Mouse (Mus musculus): ENCODE measurements around the gene Scn5a. TPM values are rescaled to one million over a fixed set of nuclear protein-coding genes. Genes with fewer than 3 reads are reported as not detected.

The Scn5a gene
- polyA plus RNA-seq (2015; fragmentation: Nextera tagmentation; extraction: Ambion mirVana): 0.24 and 0.36 TPM in 2 replicates

GRCm38 (mm10) chr9:119578636-119579438 is at the start of gene Scn5a:
Gene Scn5a, minus strand, starts transcription at chr9:119579016.
- Histone ChIP-seq H3K9me3 (ENCODE audit: control insufficient read depth, low read length) (no peaks in the 10 kb centered on the region), H3K4me1 (ENCODE audit: control insufficient read depth, insufficient read depth, low read depth, low read length) (peaks cover 11% of the 10 kb centered on the region), H3K27ac (ENCODE audit: low read depth, low read length) (no peak within 1 kb of the TSS), H3K36me3 (ENCODE audit: control insufficient read depth, insufficient read depth, low read length) (no peaks in the 10 kb centered on the region), H3K4me2 (ENCODE audit: low read length) (peak within 1 kb of the TSS; percentile 93), H3K9ac (ENCODE audit: low read depth, low read length) (peak within 1 kb of the TSS; percentile 66), H3K27me3 (replicated peaks; ENCODE audit: control insufficient read depth, insufficient read depth, low read length) (peaks cover 77% of the 10 kb centered on the region), H3K4me3 (ENCODE audit: low read length) (peak within 1 kb of the TSS; percentile 57)
- ATAC-seq: no peak
- under 1% methylated on average over 21 of the region's 99 CpGs for WGBS

- 76% methylated on average over 6 of the region's 6 CpGs for WGBS
- Histone ChIP-seq H3K4me3 (ENCODE audit: low read length) (no peak overlapping the region), H3K36me3 (ENCODE audit: control insufficient read depth, insufficient read depth, low read length) (no peaks in the 10 kb centered on the region), H3K9me3 (ENCODE audit: control insufficient read depth, low read length) (peaks cover 3% of the 10 kb centered on the region; the same call in 1 of the 2 replicates), H3K4me1 (ENCODE audit: control insufficient read depth, insufficient read depth, low read depth, low read length) (no peaks in the 10 kb centered on the region; the same call in none of the 2 replicates), H3K4me2 (ENCODE audit: low read length) (no peak overlapping the region), H3K27me3 (replicated peaks; ENCODE audit: control insufficient read depth, insufficient read depth, low read length) (no peaks in the 10 kb centered on the region), H3K9ac (ENCODE audit: low read depth, low read length) (no peak overlapping the region), H3K27ac (ENCODE audit: low read depth, low read length) (no peak overlapping the region)
- no peak for ATAC-seq
These were observed 48.4 kb upstream of the Scn5a start for GRCm38 (mm10) chr9:119627227-119627626.

GRCm38 (mm10) chr9:119624151-119624550 is 45.3 kb upstream of the Scn5a start:
- no peak overlapping the region for H3K9ac ChIP-seq (ENCODE audit: low read depth, low read length)
- 88% methylated on average over 4 of the region's 4 CpGs for WGBS
- no peak for ATAC-seq
- H3K4me3 ChIP-seq (ENCODE audit: low read length): no peak overlapping the region
- H3K36me3 ChIP-seq (ENCODE audit: control insufficient read depth, insufficient read depth, low read length): no peaks in the 10 kb centered on the region
- no peak overlapping the region for H3K27ac ChIP-seq (ENCODE audit: low read depth, low read length)
- H3K9me3 ChIP-seq (ENCODE audit: control insufficient read depth, low read length): peaks cover 3% of the 10 kb centered on the region; the same call in 1 of the 2 replicates
- no peaks in the 10 kb centered on the region; the same call in 1 of the 2 replicates for H3K4me1 ChIP-seq (ENCODE audit: control insufficient read depth, insufficient read depth, low read depth, low read length)
- no peak overlapping the region for H3K4me2 ChIP-seq (ENCODE audit: low read length)
- no peaks in the 10 kb centered on the region for H3K27me3 ChIP-seq (replicated peaks; ENCODE audit: control insufficient read depth, insufficient read depth, low read length)

- H3K27me3 ChIP-seq (replicated peaks; ENCODE audit: control insufficient read depth, insufficient read depth, low read length): no peaks in the 10 kb centered on the region
- H3K9ac ChIP-seq (ENCODE audit: low read depth, low read length): no peak overlapping the region
- H3K36me3 ChIP-seq (ENCODE audit: control insufficient read depth, insufficient read depth, low read length): no peaks in the 10 kb centered on the region
- WGBS: 82% methylated on average over 6 of the region's 6 CpGs
- no peak overlapping the region for H3K4me2 ChIP-seq (ENCODE audit: low read length)
- no peak for ATAC-seq
- no peak overlapping the region for H3K4me3 ChIP-seq (ENCODE audit: low read length)
- no peak overlapping the region for H3K27ac ChIP-seq (ENCODE audit: low read depth, low read length)
- H3K9me3 ChIP-seq (ENCODE audit: control insufficient read depth, low read length): no peaks in the 10 kb centered on the region
- H3K4me1 ChIP-seq (ENCODE audit: control insufficient read depth, insufficient read depth, low read depth, low read length): no peaks in the 10 kb centered on the region
These were observed 36.0 kb upstream of the Scn5a start for GRCm38 (mm10) chr9:119614798-119615197.

- Histone ChIP-seq H3K27me3 (replicated peaks; ENCODE audit: control insufficient read depth, insufficient read depth, low read length) (no peaks in the 10 kb centered on the region), H3K9ac (ENCODE audit: low read depth, low read length) (no peak overlapping the region)
These were observed 31.8 kb upstream of the Scn5a start for GRCm38 (mm10) chr9:119610563-119611166.

GRCm38 (mm10) chr9:119606906-119607305 is 28.1 kb upstream of the Scn5a start:
- no peaks in the 10 kb centered on the region for H3K36me3 ChIP-seq (ENCODE audit: control insufficient read depth, insufficient read depth, low read length)
- H3K9ac ChIP-seq (ENCODE audit: low read depth, low read length): no peak overlapping the region
- H3K4me1 ChIP-seq (ENCODE audit: control insufficient read depth, insufficient read depth, low read depth, low read length): no peaks in the 10 kb centered on the region
- no peak for ATAC-seq
- H3K27ac ChIP-seq (ENCODE audit: low read depth, low read length): no peak overlapping the region
- WGBS: 95% methylated on average over 5 of the region's 5 CpGs
- no peaks in the 10 kb centered on the region for H3K27me3 ChIP-seq (replicated peaks; ENCODE audit: control insufficient read depth, insufficient read depth, low read length)
- H3K4me2 ChIP-seq (ENCODE audit: low read length): no peak overlapping the region
- no peak overlapping the region for H3K4me3 ChIP-seq (ENCODE audit: low read length)
- no peaks in the 10 kb centered on the region for H3K9me3 ChIP-seq (ENCODE audit: control insufficient read depth, low read length)

More at GRCm38 (mm10) chr9:119610563-119611166, 31.8 kb upstream of the Scn5a start:
- H3K27ac ChIP-seq (ENCODE audit: low read depth, low read length): no peak overlapping the region
- no peak for ATAC-seq
- H3K4me1 ChIP-seq (ENCODE audit: control insufficient read depth, insufficient read depth, low read depth, low read length): no peaks in the 10 kb centered on the region
- no peaks in the 10 kb centered on the region for H3K36me3 ChIP-seq (ENCODE audit: control insufficient read depth, insufficient read depth, low read length)
- 88% methylated on average over 7 of the region's 7 CpGs for WGBS
- H3K4me2 ChIP-seq (ENCODE audit: low read length): no peak overlapping the region
- H3K4me3 ChIP-seq (ENCODE audit: low read length): no peak overlapping the region
- no peaks in the 10 kb centered on the region for H3K9me3 ChIP-seq (ENCODE audit: control insufficient read depth, low read length)

- H3K4me2 ChIP-seq (ENCODE audit: low read length): no peak overlapping the region
- H3K4me3 ChIP-seq (ENCODE audit: low read length): no peak overlapping the region
- no peaks in the 10 kb centered on the region for H3K9me3 ChIP-seq (ENCODE audit: control insufficient read depth, low read length)
- no peak for ATAC-seq
- 82% methylated on average over 8 of the region's 8 CpGs for WGBS
- no peak overlapping the region for H3K27ac ChIP-seq (ENCODE audit: low read depth, low read length)
- no peaks in the 10 kb centered on the region for H3K27me3 ChIP-seq (replicated peaks; ENCODE audit: control insufficient read depth, insufficient read depth, low read length)
- H3K4me1 ChIP-seq (ENCODE audit: control insufficient read depth, insufficient read depth, low read depth, low read length): no peaks in the 10 kb centered on the region
- no peaks in the 10 kb centered on the region for H3K36me3 ChIP-seq (ENCODE audit: control insufficient read depth, insufficient read depth, low read length)
- no peak overlapping the region for H3K9ac ChIP-seq (ENCODE audit: low read depth, low read length)
These were observed 25.8 kb upstream of the Scn5a start for GRCm38 (mm10) chr9:119604607-119605006.

- Histone ChIP-seq H3K4me2 (ENCODE audit: low read length) (no peak overlapping the region), H3K4me1 (ENCODE audit: control insufficient read depth, insufficient read depth, low read depth, low read length) (no peaks in the 10 kb centered on the region), H3K4me3 (ENCODE audit: low read length) (no peak overlapping the region), H3K9ac (ENCODE audit: low read depth, low read length) (no peak overlapping the region), H3K27me3 (replicated peaks; ENCODE audit: control insufficient read depth, insufficient read depth, low read length) (no peaks in the 10 kb centered on the region), H3K9me3 (ENCODE audit: control insufficient read depth, low read length) (no peaks in the 10 kb centered on the region), H3K27ac (ENCODE audit: low read depth, low read length) (no peak overlapping the region), H3K36me3 (ENCODE audit: control insufficient read depth, insufficient read depth, low read length) (no peaks in the 10 kb centered on the region)
- no peak for ATAC-seq
- 93% methylated on average over 10 of the region's 10 CpGs for WGBS
These were observed 19.7 kb upstream of the Scn5a start for GRCm38 (mm10) chr9:119598501-119598900.

GRCm38 (mm10) chr9:119597332-119597731 is 18.5 kb upstream of the Scn5a start:
- H3K4me2 ChIP-seq (ENCODE audit: low read length): no peak overlapping the region
- H3K9me3 ChIP-seq (ENCODE audit: control insufficient read depth, low read length): no peaks in the 10 kb centered on the region
- no peaks in the 10 kb centered on the region for H3K36me3 ChIP-seq (ENCODE audit: control insufficient read depth, insufficient read depth, low read length)
- no peak overlapping the region for H3K4me3 ChIP-seq (ENCODE audit: low read length)
- no peak overlapping the region for H3K27ac ChIP-seq (ENCODE audit: low read depth, low read length)
- 86% methylated on average over 8 of the region's 8 CpGs for WGBS
- H3K9ac ChIP-seq (ENCODE audit: low read depth, low read length): no peak overlapping the region
- H3K27me3 ChIP-seq (replicated peaks; ENCODE audit: control insufficient read depth, insufficient read depth, low read length): no peaks in the 10 kb centered on the region
- no peak for ATAC-seq
- H3K4me1 ChIP-seq (ENCODE audit: control insufficient read depth, insufficient read depth, low read depth, low read length): no peaks in the 10 kb centered on the region

All from hindbrain, embryonic 16.5 days (tissue).